Mouse (Mus musculus): ENCODE measurements around the gene Lrrc1. TPM values are rescaled to one million over a fixed set of nuclear protein-coding genes. Genes with fewer than 3 reads are reported as not detected.
A peak's percentile ranks its signal among the peaks of the same experiment; 100 is the strongest.

The Lrrc1 gene
- 27.4 TPM for polyA plus RNA-seq (2021)

DNA sequence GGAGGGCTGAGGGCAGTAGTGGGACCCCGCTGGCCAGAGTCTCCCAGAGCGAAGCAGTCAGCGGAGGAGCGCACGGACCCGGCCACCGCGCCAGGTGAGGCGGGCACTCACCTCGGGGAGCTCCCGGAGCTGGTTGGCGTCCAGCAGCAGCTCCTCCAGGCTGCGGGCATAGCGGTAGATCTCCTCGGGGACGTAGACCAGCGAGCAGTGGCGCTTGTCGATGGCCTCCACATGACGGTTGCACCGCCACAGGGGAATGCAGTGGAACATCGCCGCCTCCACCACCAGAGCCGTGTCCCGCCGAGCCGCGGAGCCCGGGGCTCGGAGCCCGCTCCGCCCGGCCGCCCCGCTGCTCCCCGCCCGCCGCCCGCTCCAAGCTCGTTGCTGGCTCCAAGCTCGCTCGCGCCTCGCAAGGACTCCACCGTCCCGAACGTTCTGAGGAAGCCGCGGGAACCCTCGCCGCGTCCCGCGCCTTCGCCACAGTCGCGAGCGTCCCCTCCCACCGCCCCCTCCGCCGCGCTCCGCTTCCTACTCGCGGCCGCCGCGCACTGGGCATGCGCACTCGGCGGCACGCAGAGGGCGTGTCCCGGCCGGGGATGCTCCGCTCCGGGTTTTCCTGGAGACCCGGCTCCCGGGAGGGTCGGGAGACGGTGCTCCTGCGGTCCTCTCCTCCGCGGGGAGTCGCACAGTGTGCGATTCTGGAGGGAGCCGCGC is at the start of gene Lrrc1:
Gene Lrrc1, minus strand, starts transcription at position 517 of the 714 bp plus-strand sequence.
- ChIA-PET POLR2A (interaction anchor here (0.7 to 1.3 kb wide), 4 partner anchors 9 to 126 kb away, joined by 3 to 4 read pairs (median 3); no protein-coding TSS in a partner anchor), CTCF (interaction anchor here (0.7 to 1.4 kb wide), 6 partner anchors 9 to 75 kb away, joined by 3 to 4 read pairs (median 3); no protein-coding TSS in a partner anchor)
- in situ Hi-C loops (cut with MboI; ENCODE audit: low pct_unique_long_range_greater_than_20kb) = no loop called here
- ATAC-seq (peak; percentile 70), DNase-seq (ENCODE audit: low read depth, low spot score) (peak; percentile 19)
- no peaks in the 10 kb centered on the region for H3K27me3 ChIP-seq
- TF ChIP-seq CTCF (IDR thresholded peaks at IDR 0.05) = no peak

- no peaks in the 10 kb centered on the region for H3K27me3 ChIP-seq
- ChIA-PET POLR2A (no interaction called here), CTCF (interaction anchor here (0.9 kb wide), 1 partner anchor 16 kb away, joined by 3 read pairs; no protein-coding TSS in a partner anchor)
- in situ Hi-C loops (cut with MboI; ENCODE audit: low pct_unique_long_range_greater_than_20kb) = no loop called here
- no peak for TF ChIP-seq CTCF (IDR thresholded peaks at IDR 0.05)
- ATAC-seq (peak; percentile 74), DNase-seq (ENCODE audit: low read depth, low spot score) (peak; percentile 64)
These were observed 47.8 kb upstream of the Lrrc1 start for GRCm38 (mm10) chr9:77592423-77592822.

DNA sequence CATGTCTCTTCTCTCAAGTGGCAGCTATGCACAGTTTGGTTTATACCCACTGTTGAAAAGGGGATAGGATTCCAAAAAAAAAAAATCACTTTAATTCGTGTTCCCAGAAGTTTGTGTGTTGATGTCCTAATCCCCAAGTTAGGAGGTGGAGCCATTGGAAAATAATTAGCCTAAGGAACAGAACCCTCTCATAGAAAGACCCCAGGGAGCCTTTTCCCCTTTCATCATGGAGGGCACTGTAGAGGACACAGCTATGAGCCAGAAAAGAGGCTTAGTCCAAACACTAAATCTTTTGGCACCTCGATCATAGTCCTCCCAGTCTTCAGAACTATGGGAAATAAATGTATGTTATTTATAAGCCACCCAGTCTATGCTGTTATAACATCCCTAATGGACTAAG is 44.8 kb upstream of the Lrrc1 start:
- DNase-seq (ENCODE audit: low read depth, low spot score) = no peak
- CTCF ChIA-PET = interaction anchor here (1.4 kb wide), 1 partner anchor 9 kb away, joined by 3 read pairs; no protein-coding TSS in a partner anchor
- no peaks in the 10 kb centered on the region for H3K27me3 ChIP-seq
- POLR2A ChIA-PET = interaction anchor here (0.6 kb wide), 1 partner anchor 68 kb away, joined by 4 read pairs; no protein-coding TSS in a partner anchor
- no peak for TF ChIP-seq CTCF (IDR thresholded peaks at IDR 0.05)
- ATAC-seq = no peak
- in situ Hi-C loops (cut with MboI; ENCODE audit: low pct_unique_long_range_greater_than_20kb) = no loop called here

- CTCF ChIA-PET = interaction anchor here (3.0 kb wide), 1 partner anchor 9 kb away, joined by 22 read pairs; no protein-coding TSS in a partner anchor
- H3K27me3 ChIP-seq = no peaks in the 10 kb centered on the region
- ATAC-seq (no peak), DNase-seq (ENCODE audit: low read depth, low spot score) (no peak)
- no peak for TF ChIP-seq CTCF (IDR thresholded peaks at IDR 0.05)
- POLR2A ChIA-PET = no interaction called here
- in situ Hi-C loops (cut with MboI; ENCODE audit: low pct_unique_long_range_greater_than_20kb) = no loop called here
These were observed 42.9 kb upstream of the Lrrc1 start for GRCm38 (mm10) chr9:77587616-77588015.

- ChIA-PET CTCF (interaction anchor here (0.6 to 3.0 kb wide), 2 partner anchors 9 to 12 kb away, joined by 3 to 22 read pairs; no protein-coding TSS in a partner anchor), POLR2A (no interaction called here)
- TF ChIP-seq CTCF (IDR thresholded peaks at IDR 0.05) = no peak
- in situ Hi-C loops (cut with MboI; ENCODE audit: low pct_unique_long_range_greater_than_20kb) = no loop called here
- no peaks in the 10 kb centered on the region for H3K27me3 ChIP-seq
- DNase-seq (ENCODE audit: low read depth, low spot score) = no peak
- ATAC-seq = no peak
These were observed 42.3 kb upstream of the Lrrc1 start for GRCm38 (mm10) chr9:77586806-77587591.

GRCm38 (mm10) chr9:77584746-77585145 is 40.1 kb upstream of the Lrrc1 start:
- TF ChIP-seq CTCF (IDR thresholded peaks at IDR 0.05) = no peak
- ChIA-PET POLR2A (no interaction called here), CTCF (no interaction called here)
- in situ Hi-C loops (cut with MboI; ENCODE audit: low pct_unique_long_range_greater_than_20kb) = no loop called here
- no peak for ATAC-seq
- no peak for DNase-seq (ENCODE audit: low read depth, low spot score)
- no peaks in the 10 kb centered on the region for H3K27me3 ChIP-seq

DNA sequence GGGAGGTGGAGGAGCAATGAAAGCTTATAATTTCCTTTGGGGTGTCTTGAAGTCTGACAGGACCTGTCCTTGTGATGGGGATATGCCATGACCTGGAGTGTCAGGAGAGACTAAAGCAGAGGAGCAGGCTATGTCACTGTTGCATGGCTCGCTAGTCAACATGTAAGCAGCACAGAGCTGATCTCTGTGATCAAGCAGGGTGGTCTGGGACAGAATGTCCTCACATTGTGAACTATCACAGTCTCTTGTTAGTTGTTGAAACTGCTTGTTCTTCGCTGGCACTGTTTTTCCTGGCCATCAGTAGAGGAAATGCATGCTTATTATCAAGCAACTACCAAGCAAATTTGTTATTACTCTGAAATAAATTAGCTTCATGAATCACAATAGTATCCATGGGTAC is 38.6 kb upstream of the Lrrc1 start:
- TF ChIP-seq CTCF (IDR thresholded peaks at IDR 0.05) = no peak

DNA sequence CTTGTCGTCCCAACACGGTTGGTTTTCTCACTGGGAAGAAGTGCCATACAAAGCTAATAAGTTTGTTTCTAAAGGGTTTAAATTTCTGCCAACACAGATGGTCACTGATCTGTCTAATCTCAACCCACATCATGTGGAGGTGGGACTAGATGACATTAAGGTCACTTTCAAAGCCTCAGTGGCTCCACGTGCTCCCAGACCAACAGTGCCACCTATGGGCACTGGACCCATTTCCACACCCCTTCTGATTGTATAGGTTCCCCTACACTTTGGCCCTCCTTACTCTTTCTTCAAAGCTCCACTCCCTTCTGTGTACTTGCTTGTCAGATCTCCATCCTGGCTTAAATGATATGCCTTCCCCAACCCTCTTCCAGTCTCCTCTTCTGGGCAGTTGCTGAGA is 35.2 kb upstream of the Lrrc1 start:
- POLR2A ChIA-PET = no interaction called here
- in situ Hi-C loops (cut with MboI; ENCODE audit: low pct_unique_long_range_greater_than_20kb) = no loop called here
- no peak for DNase-seq (ENCODE audit: low read depth, low spot score)
- H3K27me3 ChIP-seq = no peaks in the 10 kb centered on the region
- TF ChIP-seq CTCF (IDR thresholded peaks at IDR 0.05) = peak; percentile 67
- ATAC-seq = no peak
- CTCF ChIA-PET = interaction anchor here (1.0 to 2.4 kb wide), 5 partner anchors 9 to 20 kb away, joined by 3 to 10 read pairs (median 3); no protein-coding TSS in a partner anchor

More for the DNA sequence above, 38.6 kb upstream of the Lrrc1 start:
- DNase-seq (ENCODE audit: low read depth, low spot score) (no peak), ATAC-seq (no peak)
- ChIA-PET CTCF (interaction anchor here (0.7 to 0.9 kb wide), 2 partner anchors 14 to 17 kb away, joined by 3 read pairs; no protein-coding TSS in a partner anchor), POLR2A (no interaction called here)
- in situ Hi-C loops (cut with MboI; ENCODE audit: low pct_unique_long_range_greater_than_20kb) = no loop called here
- H3K27me3 ChIP-seq = no peaks in the 10 kb centered on the region

- in situ Hi-C loops (cut with MboI; ENCODE audit: low pct_unique_long_range_greater_than_20kb) = no loop called here
- POLR2A ChIA-PET = no interaction called here
- DNase-seq (ENCODE audit: low read depth, low spot score) = no peak
- H3K27me3 ChIP-seq = no peaks in the 10 kb centered on the region
- CTCF ChIA-PET = interaction anchor here (1.8 to 1.9 kb wide), 2 partner anchors 19 to 153 kb away, joined by 4 to 7 read pairs; no protein-coding TSS in a partner anchor
- ATAC-seq = no peak
- no peak for TF ChIP-seq CTCF (IDR thresholded peaks at IDR 0.05)
These were observed 33.3 kb upstream of the Lrrc1 start for GRCm38 (mm10) chr9:77577931-77578330.

- in situ Hi-C loops (cut with MboI; ENCODE audit: low pct_unique_long_range_greater_than_20kb) = no loop called here
- DNase-seq (ENCODE audit: low read depth, low spot score) (no peak), ATAC-seq (no peak)
- TF ChIP-seq CTCF (IDR thresholded peaks at IDR 0.05) = no peak
- H3K27me3 ChIP-seq = no peaks in the 10 kb centered on the region
- CTCF ChIA-PET = interaction anchor here (1.2 to 1.9 kb wide), 3 partner anchors 16 to 152 kb away, joined by 3 to 7 read pairs (median 4); no protein-coding TSS in a partner anchor
- POLR2A ChIA-PET = no interaction called here
These were observed 32.7 kb upstream of the Lrrc1 start for GRCm38 (mm10) chr9:77577409-77577808.
